Mouse (Mus musculus): ENCODE measurements around the gene Ccdc81. TPM values are rescaled to one million over a fixed set of nuclear protein-coding genes. Genes with fewer than 3 reads are reported as not detected.

Ccdc81 gene
- not detected in 2 replicates for polyA plus RNA-seq (2012; rRNA removed)

DNA sequence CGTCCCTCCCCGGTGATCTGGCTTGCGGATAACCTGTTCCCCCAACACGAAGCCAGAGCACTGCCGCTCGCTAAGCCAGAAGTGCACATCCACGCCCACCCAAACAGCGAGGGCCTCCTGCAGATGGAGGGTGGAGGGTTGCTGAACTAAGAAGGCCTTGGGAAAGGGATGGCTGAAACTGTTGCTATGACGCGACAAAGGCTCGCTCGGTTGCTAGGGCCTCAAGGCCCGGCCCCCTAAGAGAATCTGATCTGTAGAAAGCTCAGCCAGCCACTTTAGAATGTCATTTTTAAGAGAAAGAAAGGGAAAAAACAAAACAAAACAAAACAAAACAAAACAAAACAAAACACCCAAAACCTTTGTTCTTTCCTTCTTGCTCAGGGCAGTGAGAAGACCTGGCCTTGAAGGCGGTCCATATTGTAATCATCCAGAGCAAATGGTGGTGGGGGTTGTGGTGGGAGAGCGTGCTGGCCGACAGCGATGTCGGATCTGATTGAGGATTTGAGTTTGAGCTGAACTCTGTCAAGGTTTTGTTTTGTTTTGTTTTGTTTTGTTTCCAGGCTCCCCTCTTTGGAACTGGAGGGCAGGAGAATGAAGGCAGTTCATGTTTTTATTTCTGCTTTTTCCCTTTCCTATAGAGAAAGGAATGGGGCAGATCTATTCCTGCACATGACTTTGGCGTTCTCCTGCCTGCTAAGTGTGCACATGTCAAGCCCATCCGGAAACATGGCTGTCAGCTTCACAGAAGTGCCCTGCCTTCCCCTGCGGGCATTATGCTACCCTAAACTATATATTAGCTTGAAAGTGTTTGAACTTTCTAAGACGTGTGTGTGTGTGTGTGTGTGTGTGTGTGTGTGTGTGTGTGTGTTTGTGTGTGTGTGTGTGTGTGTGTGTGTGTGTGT lies at the start of gene Ccdc81:
Ccdc81 (minus strand) TSS at position 188 of the 902 bp plus-strand sequence.

DNA sequence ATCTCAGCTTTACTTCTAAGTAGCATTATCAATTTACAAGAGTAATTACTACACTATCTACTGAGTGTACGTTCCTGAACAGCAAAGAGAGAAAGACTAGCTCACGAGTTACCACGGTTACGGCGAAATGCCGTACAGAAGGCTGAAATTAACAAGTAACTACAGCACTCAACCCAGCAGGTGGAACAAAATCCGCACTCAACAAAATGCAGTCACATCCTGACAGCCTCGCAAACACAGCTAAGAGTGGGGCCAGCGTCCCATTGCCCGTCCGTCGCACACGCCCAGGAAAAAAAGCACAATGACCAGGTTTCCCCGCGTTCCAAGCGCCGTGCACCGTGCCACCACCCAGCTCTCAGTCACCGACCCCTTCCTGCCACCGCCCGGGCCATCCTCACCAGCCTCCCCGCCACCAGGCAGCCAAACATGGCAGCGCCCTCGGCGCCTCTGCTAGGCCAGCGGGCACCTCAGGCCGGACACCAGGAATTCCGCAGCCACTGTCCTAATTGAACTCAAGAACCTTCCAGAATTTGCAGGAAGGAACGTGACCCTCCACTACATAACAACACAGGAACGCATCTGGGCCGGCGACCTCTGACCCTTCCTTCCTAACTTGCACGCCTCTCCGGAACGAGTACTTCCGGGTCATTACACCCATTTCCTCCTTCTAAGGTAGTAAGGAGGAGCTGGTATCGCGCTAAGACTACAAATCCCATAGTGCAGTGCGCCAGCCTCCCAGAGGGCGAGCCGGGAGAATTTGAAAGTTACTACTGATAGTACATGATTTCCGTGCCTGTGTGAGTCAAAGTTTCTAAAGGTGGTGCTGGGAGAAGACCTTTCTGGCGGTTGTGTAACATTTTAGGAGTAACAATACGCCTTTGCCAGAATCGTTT lies 37.4 kb upstream of the Ccdc81 start, which contains the start of gene Hikeshi:
Hikeshi (minus strand) TSS at position 634 of the 893 bp plus-strand sequence.

Other genes with a start within 250 kb of the Ccdc81 start
- gene Hikeshi, start 37.6 kb upstream of the Ccdc81 start, polyA plus RNA-seq (2012; rRNA removed), result 30.6 and 33.3 TPM in 2 replicates
- 16.2 and 24.8 TPM in 2 replicates for gene Eed, start 77.4 kb upstream of the Ccdc81 start, polyA plus RNA-seq (2012; rRNA removed)
- 36.2 and 43.5 TPM in 2 replicates for gene Picalm, start 226.6 kb upstream of the Ccdc81 start, polyA plus RNA-seq (2012; rRNA removed)